Mouse (Mus musculus) bone marrow, adult 2 months (tissue): ENCODE data around the gene Zc2hc1c.

ENCODE experiments used
- CTCF ChIP-seq: fragments of 200-500 bp; IDR thresholded peaks from 2 replicates; pipeline ENCODE4 v1.5.1; 2011; ENCODE audit warnings: low read length, control low read depth; ENCODE audit not compliant: control insufficient read depth, insufficient read depth
- POLR2A ChIP-seq: fragments of 200-500 bp; IDR thresholded peaks from 2 replicates; pipeline ENCODE4 v1.6.1; 2011; ENCODE audit warnings: low read depth, mild to moderate bottlenecking, control low read depth, low read length, borderline replicate concordance; ENCODE audit not compliant: control insufficient read depth

DNA sequence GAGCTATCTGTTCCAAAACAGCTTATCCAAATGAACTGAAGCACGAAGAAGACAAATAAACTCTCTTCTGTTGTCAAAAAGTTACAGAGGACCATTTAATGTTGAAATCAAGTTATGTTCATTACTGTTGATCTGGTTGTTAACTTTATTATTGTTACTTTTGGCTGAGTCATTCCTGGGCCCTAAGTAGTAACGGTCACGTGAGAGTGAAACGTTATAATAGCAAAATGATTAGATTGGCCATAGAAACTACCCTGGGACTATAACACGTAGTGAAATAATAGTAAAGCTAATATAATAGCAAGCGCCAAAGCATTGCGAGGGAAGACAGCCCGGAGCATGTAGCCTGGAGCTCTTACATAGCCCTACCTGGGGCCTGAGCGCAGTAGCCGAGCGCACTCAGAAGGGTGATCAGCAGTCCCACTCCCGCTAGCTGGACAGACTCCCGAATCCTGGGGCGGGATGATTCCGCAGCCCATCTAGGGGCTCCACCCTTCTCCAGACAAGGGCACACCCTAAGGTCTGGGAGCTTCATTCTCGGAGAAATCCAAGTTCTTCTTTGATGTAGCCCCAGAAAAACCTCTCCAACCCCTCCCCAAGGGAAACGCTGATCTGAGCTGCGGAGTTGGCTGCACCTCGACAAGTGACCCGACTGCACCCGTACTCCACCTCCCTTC is 444 bp upstream of the Zc2hc1c start, which contains the start of gene Acyp1:
- TF ChIP-seq POLR2A (no peak), CTCF (no peak)
